Mouse (Mus musculus) heart, embryonic 13.5 days (tissue): Measurements from ENCODE around the gene Snrpb. TPM values are rescaled to one million over a fixed set of nuclear protein-coding genes. Genes with fewer than 3 reads are reported as not detected.

Experiments used
- ATAC-seq: fragments of 200-750 bp; cut with Nextera tagmentation; 2 replicates; pipeline ENCODE4 v1.8.0; 2017; ENCODE audit warnings: moderate TSS enrichment; ENCODE audit not compliant: insufficient number of reproducible peaks, low FRiP score, low TSS enrichment; ENCODE audit errors: extremely low read depth
- H3K27ac ChIP-seq: fragments of 300-500 bp; sonication (generic); replicated peaks from 2 replicates; pipeline ENCODE4 v1.5.1; 2015; ENCODE audit warnings: moderate library complexity, mild to moderate bottlenecking, inconsistent platforms
- H3K27me3 ChIP-seq: fragments of 300-500 bp; sonication (generic); replicated peaks from 2 replicates; pipeline ENCODE4 v1.6.1; 2015; ENCODE audit warnings: mild to moderate bottlenecking, inconsistent platforms
- H3K36me3 ChIP-seq: fragments of 300-500 bp; sonication (generic); 2 replicates; pipeline ENCODE4 v1.6.1; 2015; ENCODE audit warnings: mild to moderate bottlenecking, inconsistent platforms
- H3K4me1 ChIP-seq: fragments of 300-500 bp; sonication (generic); 2 replicates; pipeline ENCODE4 v1.6.1; 2015; ENCODE audit warnings: inconsistent platforms
- H3K4me2 ChIP-seq: fragments of 300-500 bp; sonication (generic); 2 replicates; pipeline ENCODE4 v1.6.1; 2015; ENCODE audit warnings: inconsistent platforms, mild to moderate bottlenecking, moderate library complexity
- H3K4me3 ChIP-seq: fragments of 300-500 bp; sonication (generic); 2 replicates; pipeline ENCODE4 v1.5.1; 2015; ENCODE audit warnings: moderate library complexity, mild to moderate bottlenecking, inconsistent platforms
- H3K9ac ChIP-seq: fragments of 300-500 bp; sonication (generic); 2 replicates; pipeline ENCODE4 v1.6.1; 2015; ENCODE audit warnings: inconsistent platforms, mild to moderate bottlenecking, moderate library complexity
- H3K9me3 ChIP-seq: fragments of 300-500 bp; sonication (generic); 2 replicates; pipeline ENCODE4 v1.6.1; 2016; ENCODE audit warnings: inconsistent platforms
- WGBS: fragments of 180-500 bp; shearing (Covaris S2); methylation state at CpG from one replicate; pipeline ENCODE4 v1.1.7; 2015; ENCODE audit warnings: mixed read lengths; 5-methylcytosine and 5-hydroxymethylcytosine counted together
- polyA plus RNA-seq: library from polyadenylated mRNA; unstranded; fragments of >200 nt; fragmentation: Nextera tagmentation; extraction: Ambion mirVana; gene quantifications from 2 replicates; pipeline ENCODE4 v1.2.1, GENCODE M21; 2015

Gene Snrpb
- polyA plus RNA-seq, 1 experiment from 2014 or later, result 426 TPM

DNA sequence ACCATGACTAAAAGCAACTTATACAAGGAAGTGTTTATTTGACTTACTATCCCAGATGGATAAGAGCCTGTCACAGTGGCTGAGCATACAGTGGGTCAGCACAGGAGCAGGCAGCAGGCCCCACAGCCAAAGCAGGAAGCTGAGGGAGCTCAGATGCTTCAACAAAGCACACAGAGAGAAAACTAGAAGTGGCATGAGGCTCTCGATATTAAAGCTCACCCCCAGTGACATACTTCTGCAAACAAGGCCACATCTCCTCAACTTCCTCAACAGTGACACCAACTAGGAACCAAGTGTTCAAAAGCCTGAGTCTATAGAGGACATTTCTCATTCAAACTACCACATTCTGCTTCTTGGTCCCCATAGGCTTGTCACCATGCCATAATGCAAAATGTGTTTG, 49.5 kb downstream of the Snrpb start:
- H3K36me3 ChIP-seq, result no peaks in the 10 kb centered on the region
- no peak overlapping the region for H3K27ac ChIP-seq
- H3K4me1 ChIP-seq, result no peaks in the 10 kb centered on the region
- WGBS, result 41% methylated on average over 1 of the region's 1 CpGs
- no peak overlapping the region for H3K4me3 ChIP-seq
- H3K27me3 ChIP-seq, result 0 out of 2 replicates have a peak, but pooled peaks cover 5% of the 10 kb centered on the region
- no peak overlapping the region for H3K9ac ChIP-seq
- H3K4me2 ChIP-seq, result no peak overlapping the region
- H3K9me3 ChIP-seq, result no peaks in the 10 kb centered on the region
- ATAC-seq, result no peak

GRCm38 (mm10) chr2:130126073-130126472, 53.1 kb downstream of the Snrpb start:
- Histone ChIP-seq H3K4me1 (no peaks in the 10 kb centered on the region), H3K27me3 (0 out of 2 replicates have a peak, but pooled peaks cover 5% of the 10 kb centered on the region), H3K27ac (no peak overlapping the region), H3K9me3 (no peaks in the 10 kb centered on the region), H3K4me2 (no peak overlapping the region), H3K4me3 (no peak overlapping the region), H3K9ac (no peak overlapping the region), H3K36me3 (no peaks in the 10 kb centered on the region)
- ATAC-seq, result no peak
- WGBS, result 69% methylated on average over 1 of the region's 1 CpGs

DNA sequence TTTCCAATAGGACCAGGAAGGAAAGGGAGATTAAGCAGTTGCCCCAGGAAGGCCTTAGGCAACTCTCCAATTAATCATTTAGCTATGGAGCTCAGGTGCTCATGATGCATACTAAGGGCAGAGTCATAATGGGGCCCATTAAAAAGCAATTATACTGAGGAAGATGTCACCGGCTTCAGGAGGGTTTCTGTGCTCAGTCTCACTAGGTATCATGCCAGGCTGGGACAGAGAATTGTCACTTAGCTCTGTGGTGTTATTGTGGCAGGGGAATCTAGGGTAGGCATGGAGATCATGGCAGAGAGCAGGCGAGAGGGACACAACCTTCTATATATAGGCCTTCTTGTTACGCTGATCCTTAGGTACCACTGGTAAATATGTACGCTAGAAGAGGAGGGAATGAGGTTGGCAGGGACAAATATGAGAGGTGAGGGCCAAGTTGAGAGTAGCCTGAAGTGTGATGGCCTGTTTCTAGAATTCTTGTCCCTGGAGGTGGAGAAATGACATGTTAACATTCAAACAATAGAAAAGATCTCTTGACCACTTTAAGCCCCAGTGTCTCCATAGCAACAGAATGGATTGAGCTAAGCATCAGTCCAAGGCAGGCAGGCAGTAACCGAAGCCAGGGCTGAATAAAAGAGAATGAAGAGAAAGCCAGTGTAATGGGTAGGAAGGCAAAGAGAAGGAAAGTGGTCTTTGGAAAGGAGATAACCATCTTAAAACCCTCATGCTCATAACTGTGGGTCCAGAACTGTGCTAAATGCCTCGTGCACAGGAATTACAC, 53.7 kb downstream of the Snrpb start:
- H3K4me3 ChIP-seq, result no peak overlapping the region
- WGBS, result 63% methylated on average over 6 of the region's 6 CpGs

More for the DNA sequence above, 53.7 kb downstream of the Snrpb start:
- Histone ChIP-seq H3K4me2 (no peak overlapping the region), H3K36me3 (no peaks in the 10 kb centered on the region), H3K9ac (no peak overlapping the region), H3K4me1 (no peaks in the 10 kb centered on the region), H3K27ac (no peak overlapping the region), H3K27me3 (0 out of 2 replicates have a peak, but pooled peaks cover 7% of the 10 kb centered on the region), H3K9me3 (no peaks in the 10 kb centered on the region)
- ATAC-seq, result no peak

Other genes starting within 250 kb of the Snrpb start
- gene Tgm3, start 167.1 kb downstream of the Snrpb start, polyA plus RNA-seq, result not detected in 2 replicates
- gene Tgm6, start 67.0 kb downstream of the Snrpb start, polyA plus RNA-seq, result not detected in 2 replicates
- not detected in 2 replicates for gene Tmc2, start 15.8 kb upstream of the Snrpb start, polyA plus RNA-seq
- 143 and 152 TPM in 2 replicates for gene Nop56, start 95.0 kb upstream of the Snrpb start, polyA plus RNA-seq
- gene Idh3b, start 105.1 kb upstream of the Snrpb start, polyA plus RNA-seq, result 237 and 266 TPM in 2 replicates
- gene Ebf4, start 115.8 kb upstream of the Snrpb start, polyA plus RNA-seq, result 0.39 and 0.64 TPM in 2 replicates
- gene Cpxm1, start 218.2 kb upstream of the Snrpb start, polyA plus RNA-seq, result 34.6 and 40.6 TPM in 2 replicates
- gene Gm28372, start 225.8 kb upstream of the Snrpb start, polyA plus RNA-seq, result not detected in 2 replicates
- gene 1700020A23Rik, start 225.9 kb upstream of the Snrpb start, polyA plus RNA-seq, result not detected in 2 replicates
- gene Tmem239, start 227.1 kb upstream of the Snrpb start, polyA plus RNA-seq, result 0.11 TPM in 1 of 2 replicates, not detected in the other
- gene Vps16, start 244.9 kb upstream of the Snrpb start, polyA plus RNA-seq, result 51.8 and 55.4 TPM in 2 replicates
- 7.0 and 7.1 TPM in 2 replicates for gene Pced1a, start 245.3 kb upstream of the Snrpb start, polyA plus RNA-seq